Mouse (Mus musculus): ENCODE data around the gene 4930426L09Rik.

Gene 4930426L09Rik

DNA sequence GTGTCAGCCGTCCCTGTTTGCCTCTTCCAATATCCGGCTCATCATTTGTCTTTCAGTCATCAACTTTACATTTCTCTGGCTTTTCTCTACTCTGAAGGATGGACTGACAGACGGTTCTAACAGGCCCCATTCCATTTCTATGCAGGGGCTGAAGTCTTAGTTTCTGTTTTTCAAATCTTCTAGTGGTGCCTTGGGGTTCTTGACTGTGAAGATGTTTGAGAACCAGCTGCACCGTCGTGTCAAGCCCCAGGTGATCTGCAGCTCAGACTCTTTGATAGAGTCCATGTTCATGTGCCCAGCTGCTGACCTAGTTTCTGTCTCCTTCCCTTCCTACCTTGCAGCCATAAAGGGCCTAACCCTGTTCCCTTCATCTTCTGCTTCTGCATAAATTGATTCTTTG, 18.2 kb downstream of the 4930426L09Rik start:
- DNase-seq (ENCODE audit: low spot score) = no peak

DNA sequence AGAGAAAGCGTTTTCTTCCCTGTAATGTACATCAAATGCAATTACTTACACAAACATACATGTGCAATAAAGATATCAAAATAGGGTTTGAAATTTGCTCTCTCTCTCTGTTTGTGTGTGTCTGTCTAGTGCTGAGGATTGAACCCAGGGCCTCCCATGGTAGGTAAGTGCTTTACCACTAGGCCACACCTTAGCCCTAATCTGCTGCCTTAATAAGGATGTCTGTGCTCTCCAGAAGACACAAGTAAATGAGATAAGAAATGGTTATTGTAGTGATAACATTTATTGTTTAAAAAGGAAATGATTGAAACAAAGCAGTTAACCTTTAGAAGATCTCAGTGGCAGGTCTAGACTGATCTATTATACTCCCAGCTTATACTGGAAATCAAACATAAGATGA, 18.7 kb downstream of the 4930426L09Rik start:
- no peak for DNase-seq (ENCODE audit: low spot score)

- DNase-seq (ENCODE audit: low spot score) = no peak
Observed at GRCm38 (mm10) chr2:19018034-19018433, 19.9 kb downstream of the 4930426L09Rik start.

DNA sequence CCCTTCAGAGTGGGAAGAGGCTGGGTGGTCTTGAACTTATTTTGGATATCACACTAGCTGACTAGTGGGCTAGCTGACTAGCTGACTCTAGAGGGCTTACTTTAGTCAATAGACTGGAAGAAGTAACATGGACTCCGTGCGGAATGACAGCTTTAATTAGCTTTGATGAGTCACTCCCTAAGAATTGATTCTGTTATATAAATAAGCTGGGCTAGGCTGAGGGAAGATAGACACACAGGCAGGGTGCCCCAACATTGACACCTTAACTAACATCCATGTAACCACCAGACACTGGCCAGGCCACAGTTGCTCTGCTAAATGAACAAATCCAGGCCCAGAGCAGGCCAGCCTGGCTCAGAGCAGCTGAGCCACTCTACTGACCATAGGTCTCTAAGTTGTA, 26.7 kb downstream of the 4930426L09Rik start:
- DNase-seq (ENCODE audit: low spot score) = no peak

DNA sequence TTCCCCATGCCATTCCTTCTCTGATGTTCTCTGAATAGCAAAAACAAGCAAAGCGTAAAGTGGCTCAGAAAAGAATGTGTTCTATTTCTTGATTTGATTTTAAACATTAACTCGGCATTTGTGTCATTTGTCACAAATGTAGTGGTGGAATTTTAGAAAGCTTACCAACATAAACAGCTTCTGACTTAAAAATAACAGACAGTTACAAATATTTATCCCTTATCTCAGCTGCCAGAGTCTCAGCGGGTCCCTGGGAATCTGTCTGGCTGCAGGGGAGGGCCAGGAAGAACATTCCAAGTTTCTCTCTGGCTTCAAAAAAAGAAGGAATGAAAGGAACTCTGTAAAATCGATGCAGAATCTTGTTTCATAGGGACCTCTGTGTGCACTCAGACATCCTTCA, 39.3 kb downstream of the 4930426L09Rik start:
- DNase-seq (ENCODE audit: low spot score) = no peak

DNA sequence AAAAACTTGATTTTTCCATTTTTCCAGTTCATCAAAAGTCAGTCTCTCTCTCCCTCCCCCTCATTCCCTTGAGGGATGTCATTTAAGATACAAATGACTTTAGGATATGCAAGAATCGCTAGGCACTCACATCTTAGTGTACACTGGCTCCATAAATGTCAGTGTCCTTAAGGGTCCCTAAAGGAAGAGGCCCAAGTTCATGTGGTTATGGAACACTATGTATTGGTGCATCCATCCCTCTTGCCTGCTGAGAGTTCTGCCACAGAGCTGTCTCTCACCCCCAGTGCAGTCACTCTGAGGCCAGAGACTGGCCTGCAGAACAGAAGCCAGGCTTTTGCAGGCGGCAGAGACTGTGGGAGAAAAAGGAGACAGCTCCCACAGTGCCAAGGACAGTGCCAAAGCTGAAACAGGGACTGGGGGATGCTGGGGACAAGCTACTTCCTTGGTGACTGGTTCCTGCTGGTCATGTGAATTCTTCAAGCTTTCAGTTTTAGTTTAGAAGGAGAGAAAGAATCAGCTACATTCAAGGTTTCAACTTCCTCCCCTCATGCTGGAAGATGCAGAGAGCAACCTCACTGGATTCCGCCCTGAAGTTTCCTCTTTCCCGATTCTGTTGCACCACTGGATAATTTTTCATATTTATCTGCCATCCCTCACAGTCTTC, 39.9 kb downstream of the 4930426L09Rik start:
- DNase-seq (ENCODE audit: low spot score) = no peak

GRCm38 (mm10) chr2:19048225-19048624, 50.1 kb downstream of the 4930426L09Rik start:
- DNase-seq (ENCODE audit: low spot score) = no peak

DNA sequence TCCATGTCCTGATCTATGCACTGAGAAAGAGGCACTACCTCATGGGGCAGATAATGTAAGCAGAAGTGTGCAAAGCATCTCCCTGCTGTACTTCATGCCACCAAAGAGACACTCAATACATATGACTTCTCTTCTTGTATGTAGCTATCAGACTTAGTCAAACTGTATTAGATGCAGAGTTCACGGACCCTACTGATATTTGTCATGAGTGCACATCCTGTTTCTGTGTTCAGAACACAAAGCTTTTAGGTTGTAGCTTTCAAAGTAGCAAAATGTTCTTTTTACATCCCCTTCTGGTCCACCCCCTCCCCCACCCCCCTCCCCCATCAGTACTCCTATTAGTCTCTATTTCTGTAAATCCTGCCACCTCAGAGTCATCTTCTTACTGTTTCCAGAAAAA, 51.2 kb downstream of the 4930426L09Rik start:
- DNase-seq (ENCODE audit: low spot score) = no peak
